Mouse (Mus musculus): Measurements from ENCODE around the gene Ncoa7.
"Not testable (repeated sequence)": the region's sequence is repeated elsewhere in the genome, so short reads cannot be mapped to it uniquely, and the experiment has no call there.

Gene Ncoa7

DNA sequence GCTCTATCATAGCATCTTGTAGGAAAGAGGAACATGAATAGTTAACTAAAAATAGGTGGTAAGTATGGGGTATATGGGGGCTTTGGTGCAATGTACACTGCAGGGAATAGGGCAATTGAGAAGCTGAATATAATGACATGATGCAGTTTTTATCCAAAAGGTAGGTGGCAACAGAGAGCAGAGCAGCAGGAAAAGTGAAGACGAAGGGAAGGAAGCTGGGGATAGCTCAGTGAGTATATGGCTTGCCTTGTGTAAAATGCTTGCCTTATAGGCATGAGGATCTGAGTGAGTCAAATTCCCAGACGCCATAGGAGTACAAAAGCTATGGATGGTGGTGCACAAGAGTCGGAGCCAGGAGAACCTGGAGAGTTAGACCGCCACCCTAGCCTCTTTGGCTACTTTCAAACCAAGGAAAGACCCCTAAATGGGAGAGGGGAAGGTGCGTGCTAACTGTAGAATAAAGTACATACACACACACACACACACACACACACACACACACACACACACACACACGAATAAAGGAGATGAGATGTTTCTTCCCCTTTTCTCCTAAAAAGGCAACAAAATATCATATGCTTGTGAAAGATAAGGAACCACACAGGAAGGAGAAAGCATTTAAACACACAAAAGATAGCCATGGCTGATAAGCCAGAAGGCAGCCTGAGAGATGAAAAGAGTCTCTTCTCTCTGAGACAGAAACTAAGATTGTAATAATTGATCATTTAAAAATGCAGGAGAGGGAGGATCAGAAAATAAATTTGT is 142.4 kb downstream of the Ncoa7 start:
- peak; percentile 22 for DNase-seq

DNA sequence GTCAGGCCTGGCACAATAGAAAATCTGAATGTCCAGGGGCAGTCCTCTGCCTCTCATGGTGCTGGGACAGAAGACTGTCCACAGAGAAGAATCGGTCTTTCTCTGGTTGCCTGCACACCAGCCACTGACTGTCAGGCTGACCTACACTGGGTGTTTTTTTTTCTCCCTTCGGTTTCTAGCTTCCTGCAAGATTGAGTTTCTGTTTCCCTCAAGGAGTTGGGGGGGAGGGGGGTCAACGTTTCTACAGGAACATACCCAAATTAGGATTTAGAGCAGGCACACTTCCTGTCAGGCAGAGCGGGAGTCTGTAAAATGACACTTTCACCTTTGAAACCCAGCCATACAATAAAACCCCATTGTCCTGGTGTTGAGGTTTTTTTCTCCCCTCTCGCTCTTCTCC is 147.5 kb downstream of the Ncoa7 start:
- peak; percentile 24 for DNase-seq

GRCm38 (mm10) chr10:30647681-30648080 is 155.4 kb downstream of the Ncoa7 start:
- DNase-seq, result no peak

- DNase-seq, result no peak
These were observed 164.9 kb downstream of the Ncoa7 start for GRCm38 (mm10) chr10:30638216-30638615.

GRCm38 (mm10) chr10:30636474-30637154 is 166.5 kb downstream of the Ncoa7 start:
- DNase-seq, result not testable (repeated sequence)

- DNase-seq, result no peak
These were observed 170.4 kb downstream of the Ncoa7 start for GRCm38 (mm10) chr10:30632718-30633117.

GRCm38 (mm10) chr10:30629977-30630376 is 173.1 kb downstream of the Ncoa7 start:
- no peak for DNase-seq

- no peak for DNase-seq
These were observed 173.6 kb downstream of the Ncoa7 start, which contains the start of gene Hint3 for GRCm38 (mm10) chr10:30629513-30629912. Gene Hint3 (minus strand): TSS chr10:30629632.

- DNase-seq, result not testable (repeated sequence)
These were observed 174.7 kb downstream of the Ncoa7 start for GRCm38 (mm10) chr10:30628444-30628843.

DNA sequence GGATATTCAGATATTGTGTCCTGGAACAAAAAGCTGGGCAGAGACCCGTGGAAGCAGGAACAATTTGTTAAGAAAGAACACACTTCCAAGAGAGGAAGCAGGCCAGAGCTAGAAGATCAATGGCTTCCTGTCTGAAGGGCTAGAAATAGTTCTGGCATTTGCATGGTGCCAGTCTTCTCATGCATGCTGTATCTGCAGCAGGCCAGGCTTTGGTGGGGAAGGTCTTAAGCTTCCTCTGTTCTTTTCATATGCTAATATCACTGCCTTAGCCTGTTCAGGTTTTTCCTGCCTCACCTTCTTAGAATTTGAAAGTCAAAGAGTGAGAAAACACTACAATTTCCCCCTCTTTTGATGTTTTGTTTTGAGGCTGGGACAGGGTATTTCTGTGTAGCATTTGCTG is 175.6 kb downstream of the Ncoa7 start:
- peak; percentile 6 for DNase-seq

- peak; percentile 25 for DNase-seq
These were observed 178.7 kb downstream of the Ncoa7 start for GRCm38 (mm10) chr10:30624161-30625019.

GRCm38 (mm10) chr10:30622928-30623327 is 180.2 kb downstream of the Ncoa7 start:
- no peak for DNase-seq

DNA sequence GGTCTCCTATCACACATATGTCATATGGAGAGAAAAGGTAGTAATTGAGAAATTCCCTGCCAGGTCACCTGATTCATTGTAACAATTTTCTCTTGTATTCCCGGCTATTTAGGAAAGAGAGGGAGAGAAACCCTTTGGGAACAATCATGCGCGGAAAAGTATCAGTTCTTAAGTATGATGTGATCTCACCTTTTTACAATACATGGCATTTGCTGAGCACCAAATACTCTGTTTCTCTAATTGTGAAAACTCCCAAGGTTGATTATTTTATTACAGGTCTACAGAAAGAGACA is 184.3 kb downstream of the Ncoa7 start:
- DNase-seq, result no peak

DNA sequence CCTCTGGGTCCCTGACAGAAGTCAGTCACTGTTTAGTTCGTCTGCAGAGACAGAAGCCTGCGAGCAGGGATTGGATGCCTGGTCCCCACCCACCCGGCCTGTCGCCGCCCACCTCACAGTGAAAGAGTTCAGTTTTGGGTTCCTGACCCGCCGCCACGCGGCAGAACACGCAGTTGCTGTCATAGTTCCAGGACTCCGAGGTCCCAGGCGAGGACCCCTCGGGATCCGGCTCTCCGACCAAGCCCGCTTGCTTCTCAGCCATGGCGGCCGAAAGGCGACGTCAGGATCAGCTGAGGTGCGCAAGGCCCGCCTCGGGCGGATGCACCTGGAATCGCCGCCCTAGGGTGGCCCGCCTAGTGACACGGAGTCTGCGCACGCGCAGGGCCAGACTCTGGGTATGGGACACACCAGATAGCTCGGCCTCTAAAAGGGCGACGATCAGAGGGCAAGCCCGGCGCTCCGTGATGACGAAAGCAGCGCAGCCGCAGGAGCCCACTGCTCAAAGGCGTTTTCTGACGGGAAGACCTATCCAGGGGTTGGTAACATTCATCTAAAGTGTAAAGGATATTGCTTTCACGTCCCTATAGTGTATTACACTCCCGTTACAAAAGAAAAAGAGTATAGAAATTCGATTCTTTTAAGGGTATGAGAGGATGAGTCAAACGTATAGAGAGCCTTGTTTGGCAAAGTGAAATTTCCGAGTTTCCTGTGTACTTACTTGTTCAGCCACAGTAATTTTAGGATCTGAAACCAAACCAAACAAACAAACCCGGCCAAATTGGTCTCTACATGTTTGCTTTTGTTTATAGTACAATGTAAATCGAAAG is 184.8 kb downstream of the Ncoa7 start:
- peak; percentile 99 for DNase-seq

- DNase-seq, result no peak
These were observed 190.1 kb downstream of the Ncoa7 start for GRCm38 (mm10) chr10:30613039-30613438.

GRCm38 (mm10) chr10:30609614-30610013 is 193.5 kb downstream of the Ncoa7 start:
- DNase-seq, result no peak

- DNase-seq, result no peak
These were observed 195.0 kb downstream of the Ncoa7 start for GRCm38 (mm10) chr10:30608109-30608508.

- DNase-seq, result peak; percentile 95
These were observed 202.6 kb downstream of the Ncoa7 start, which contains the start of gene Trmt11 for GRCm38 (mm10) chr10:30600542-30600966. Gene Trmt11 (minus strand): TSS chr10:30600749.

- no peak for DNase-seq
These were observed 203.0 kb downstream of the Ncoa7 start for GRCm38 (mm10) chr10:30600094-30600534.

- DNase-seq, result no peak
These were observed 216.1 kb downstream of the Ncoa7 start for GRCm38 (mm10) chr10:30587037-30587436.

DNA sequence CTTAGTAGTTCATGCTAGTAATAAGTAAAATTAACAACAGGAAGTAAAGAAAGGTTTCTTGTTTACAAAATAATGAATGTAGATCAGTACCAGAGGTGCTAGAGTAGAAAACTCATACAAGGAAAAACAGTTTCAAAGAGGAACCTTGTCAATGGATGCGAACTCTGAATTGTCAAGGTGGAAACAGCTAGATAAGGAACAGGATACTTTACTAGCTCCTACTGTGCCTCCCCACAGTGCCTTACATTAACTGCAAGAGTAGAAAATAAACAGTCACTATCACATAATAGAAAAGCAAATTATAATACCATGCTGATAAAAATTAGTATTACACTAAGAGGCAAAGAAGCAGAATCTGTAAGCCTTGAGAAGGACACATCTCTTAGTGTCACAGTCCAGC is 217.4 kb downstream of the Ncoa7 start:
- no peak for DNase-seq

Data from lung, postnatal 36 days (tissue).